Mouse (Mus musculus): Measurements from ENCODE around the gene Hinfp.
A peak's percentile ranks its signal among the peaks of the same experiment; 100 is the strongest.

GRCm38 (mm10) chr9:44249181-44250146 is 56.0 kb downstream of the Hinfp start:
- TF ChIP-seq CTCF (IDR thresholded peaks at IDR 0.05): peak; percentile 81
- 0 out of 2 replicates have a peak, but pooled peaks have one; percentile 33 for TF ChIP-seq POLR2A (IDR thresholded peaks at IDR 0.05; ENCODE audit: insufficient read depth, low read depth, low read length)
